Mouse (Mus musculus) E14TG2a.4 (cell line): ENCODE results near the gene Bcas2.

ENCODE experiments used
- CTCF ChIP-seq: conservative IDR thresholded peaks from 2 replicates; pipeline ENCODE4 v1.5.1; 2014; ENCODE audit warnings: low read length
- NANOG ChIP-seq: IDR thresholded peaks from 2 replicates; pipeline ENCODE4 v1.6.1; 2014; ENCODE audit warnings: borderline replicate concordance, low read length, mixed read lengths
- POU5F1 ChIP-seq: IDR thresholded peaks from 2 replicates; pipeline ENCODE4 v1.6.1; 2014; ENCODE audit warnings: low read length, borderline replicate concordance

DNA sequence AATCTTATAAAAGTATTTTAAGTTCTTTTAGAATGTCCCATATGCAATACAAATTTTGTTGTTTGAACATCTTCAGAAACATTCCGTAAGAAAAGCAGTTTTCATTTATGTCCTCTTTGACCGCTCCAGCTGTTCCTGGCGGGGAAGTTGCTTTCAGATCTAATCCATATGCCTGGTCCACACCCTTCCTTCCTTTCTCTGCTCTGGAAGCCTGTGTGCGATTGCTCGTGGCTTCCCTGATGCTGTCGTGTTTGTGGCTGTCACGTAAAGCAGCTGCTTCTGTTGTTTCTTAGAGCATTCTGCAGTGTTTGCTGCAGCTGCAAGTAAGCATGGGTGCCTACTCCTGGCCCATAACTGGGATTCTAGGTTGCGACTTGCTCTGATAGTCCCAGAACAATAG lies 32.4 kb upstream of the Bcas2 start:
- TF ChIP-seq CTCF (no peak), POU5F1 (no peak), NANOG (no peak)
